Mouse (Mus musculus) cortical plate, adult 2 months (tissue): Measurements from ENCODE around the gene Gm29735. TPM values are rescaled to one million over a fixed set of nuclear protein-coding genes. Genes with fewer than 3 reads are reported as not detected.
"Not testable (repeated sequence)": the region's sequence is repeated elsewhere in the genome, so short reads cannot be mapped to it uniquely, and the experiment has no call there.

Experiments used
- H3K27ac ChIP-seq: fragments of 200-500 bp; 2 replicates; pipeline ENCODE4 v1.5.1; 2012; ENCODE audit warnings: low read length, control low read depth, inconsistent platforms; ENCODE audit not compliant: insufficient read depth
- H3K4me1 ChIP-seq: fragments of 200-500 bp; 2 replicates; pipeline ENCODE4 v1.6.1; 2011; ENCODE audit warnings: low read length; ENCODE audit not compliant: control insufficient read depth, insufficient read depth
- H3K4me3 ChIP-seq: fragments of 200-500 bp; 2 replicates; pipeline ENCODE4 v1.5.1; 2011; ENCODE audit warnings: mild to moderate bottlenecking, low read length, control low read depth; ENCODE audit not compliant: insufficient read depth
- CTCF ChIP-seq: fragments of 200-500 bp; IDR thresholded peaks from 2 replicates; pipeline ENCODE4 v1.5.1; 2011; ENCODE audit warnings: mild to moderate bottlenecking, control low read depth, low read length; ENCODE audit not compliant: insufficient read depth; ENCODE audit errors: extremely low read depth
- POLR2A ChIP-seq: fragments of 200-500 bp; IDR thresholded peaks from 2 replicates; pipeline ENCODE4 v1.6.1; 2011; ENCODE audit warnings: mild to moderate bottlenecking, low read length, control low read depth; ENCODE audit not compliant: insufficient read depth; ENCODE audit errors: extremely low read depth
- polyA plus RNA-seq: library from polyadenylated mRNA; depleted of rRNA; stranded (reverse); fragments of >200 nt; gene quantifications from 2 replicates; pipeline ENCODE4 v1.2.3, GENCODE M21; 2012; rRNA removed

The Gm29735 gene
- polyA plus RNA-seq, 1 experiment, result not detected

DNA sequence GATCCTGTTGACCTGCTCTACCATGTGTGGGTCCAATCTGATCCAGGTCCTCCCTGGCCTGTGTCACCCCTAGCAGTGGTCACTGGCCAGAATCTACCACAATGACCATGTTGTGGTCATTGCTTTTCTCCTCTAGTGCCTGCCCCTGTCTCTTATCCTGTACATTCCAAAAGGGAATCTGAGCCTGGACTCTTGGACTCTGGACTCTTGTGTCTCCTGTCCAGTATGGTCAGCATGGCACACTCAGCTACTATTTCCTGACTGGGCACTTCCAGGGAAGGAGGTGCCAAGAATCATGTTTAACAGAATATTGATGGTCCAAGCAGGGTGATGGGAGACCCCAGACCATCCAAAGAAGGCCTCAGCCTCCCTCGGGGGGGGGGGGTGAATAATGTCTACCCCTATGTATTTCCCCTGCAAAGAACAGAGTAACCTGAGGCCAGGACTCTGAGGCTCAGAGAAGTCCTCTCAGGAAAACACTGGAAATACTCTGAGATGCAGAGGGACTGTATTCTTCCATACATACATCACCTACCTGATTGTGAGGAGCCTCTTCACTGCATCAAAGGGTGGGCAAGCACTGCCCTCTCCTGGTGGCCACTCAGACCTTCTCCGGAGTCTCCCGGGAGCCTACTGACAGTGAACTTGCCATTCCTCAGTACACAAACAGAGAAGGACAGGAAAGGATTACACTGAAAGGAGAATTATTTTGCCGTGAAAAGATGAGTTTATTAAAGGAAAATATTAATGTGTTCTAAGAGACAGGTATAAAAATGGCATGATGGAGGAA lies 22.5 kb downstream of the Gm29735 start:
- TF ChIP-seq CTCF (peak; percentile 51), POLR2A (no peak)
- no peak overlapping the region for H3K4me3 ChIP-seq
- H3K27ac ChIP-seq, result no peak overlapping the region
- no peaks in the 10 kb centered on the region for H3K4me1 ChIP-seq

DNA sequence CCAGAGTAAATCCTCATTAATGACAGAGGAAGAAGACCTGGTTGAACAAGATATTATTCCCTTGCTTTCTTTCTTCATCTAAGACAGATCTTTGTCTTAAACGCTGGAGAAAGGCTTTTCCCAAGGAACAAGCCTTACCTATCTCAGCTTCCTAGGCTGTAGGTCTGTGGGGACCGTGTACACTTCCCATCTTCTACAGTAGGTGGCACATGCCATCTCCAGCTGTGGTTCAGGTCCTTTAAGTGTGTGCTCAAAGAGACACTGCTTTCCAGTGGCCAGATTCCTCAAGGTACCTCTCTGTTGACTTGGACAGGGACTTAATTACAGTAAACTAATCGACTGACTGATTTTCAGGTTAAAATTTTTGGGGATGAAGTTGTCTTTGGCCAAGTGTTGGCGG lies 28.1 kb downstream of the Gm29735 start:
- TF ChIP-seq POLR2A (no peak), CTCF (no peak)
- H3K4me3 ChIP-seq, result no peak overlapping the region
- H3K27ac ChIP-seq, result no peak overlapping the region
- H3K4me1 ChIP-seq, result no peaks in the 10 kb centered on the region

DNA sequence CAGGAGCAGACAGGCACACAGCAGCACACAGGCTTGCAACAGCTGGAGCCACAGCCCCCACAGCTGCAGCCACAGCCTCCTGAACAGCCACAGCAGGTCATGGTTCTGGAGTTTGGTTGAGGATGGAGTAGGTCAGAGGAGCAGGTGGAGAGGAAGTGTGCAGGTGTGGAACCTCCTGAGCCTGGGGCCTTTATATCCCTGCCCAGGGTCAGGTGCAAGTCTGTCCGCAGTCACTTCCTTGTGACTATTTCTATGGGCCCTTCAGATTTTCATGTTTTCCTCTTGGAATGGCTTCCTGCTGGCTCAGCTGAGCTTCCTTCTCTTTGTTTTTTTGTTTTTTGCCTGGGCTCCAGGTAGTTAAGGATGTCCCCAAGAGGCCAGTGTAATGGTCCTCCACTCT lies 36.3 kb downstream of the Gm29735 start, which contains the start of gene Gm45618:
Gm45618 (minus strand) TSS at position 101 of the 400 bp plus-strand sequence.
- H3K27ac ChIP-seq, H3K4me1 ChIP-seq, H3K4me3 ChIP-seq: not testable (repeated sequence)

DNA sequence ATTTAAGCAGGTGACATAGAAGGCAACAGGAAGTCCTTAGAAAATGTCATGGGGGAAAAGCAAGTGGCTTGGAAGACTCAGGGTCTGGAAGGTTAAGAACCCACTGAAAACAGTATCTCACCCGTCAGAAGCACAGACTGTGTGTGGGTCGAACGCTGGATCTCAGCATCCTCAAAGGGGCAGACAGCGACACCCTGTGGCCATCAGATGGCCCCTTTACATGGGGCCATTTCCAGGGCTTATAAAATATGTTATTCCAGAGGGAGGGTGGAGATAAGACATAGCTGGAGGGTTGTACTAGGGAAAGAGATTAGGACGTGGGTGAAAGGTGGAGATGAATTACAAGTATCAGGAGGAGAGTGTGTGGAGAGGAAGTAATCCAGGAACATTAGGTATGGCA lies 37.3 kb downstream of the Gm29735 start:
- H3K4me3 ChIP-seq, result no peak overlapping the region
- no peak for TF ChIP-seq POLR2A
- TF ChIP-seq CTCF, result peak; percentile 43; the same call in 1 of the 2 replicates
- no peak overlapping the region for H3K27ac ChIP-seq

More for the DNA sequence above, 37.3 kb downstream of the Gm29735 start:
- no peaks in the 10 kb centered on the region for H3K4me1 ChIP-seq

Other genes starting within 250 kb of the Gm29735 start
- 121 and 122 TPM in 2 replicates for gene Tollip, start 238.6 kb downstream of the Gm29735 start, polyA plus RNA-seq
- gene Brsk2, start 207.4 kb downstream of the Gm29735 start, polyA plus RNA-seq, result 179 and 188 TPM in 2 replicates
- 49.3 and 50.7 TPM in 2 replicates for gene Mob2, start 96.0 kb downstream of the Gm29735 start, polyA plus RNA-seq
- 94.9 and 102 TPM in 2 replicates for gene Dusp8, start 61.3 kb downstream of the Gm29735 start, polyA plus RNA-seq
- gene Gm45618, start 36.4 kb downstream of the Gm29735 start, polyA plus RNA-seq, result not detected in 2 replicates
- gene Gm39115, start 21.1 kb downstream of the Gm29735 start, polyA plus RNA-seq, result not detected in 2 replicates
- not detected in 2 replicates for gene Gm45337, start 12.5 kb downstream of the Gm29735 start, polyA plus RNA-seq
- not detected in 2 replicates for gene Gm4553, start 8.6 kb upstream of the Gm29735 start, polyA plus RNA-seq
- not detected in 2 replicates for gene Krtap5-2, start 18.9 kb upstream of the Gm29735 start, polyA plus RNA-seq
- not detected in 2 replicates for gene Gm10153, start 33.3 kb upstream of the Gm29735 start, polyA plus RNA-seq
- gene Krtap5-3, start 44.3 kb upstream of the Gm29735 start, polyA plus RNA-seq, result not detected in 2 replicates
- not detected in 2 replicates for gene Gm7579, start 54.7 kb upstream of the Gm29735 start, polyA plus RNA-seq
- gene Krtap5-5, start 72.9 kb upstream of the Gm29735 start, polyA plus RNA-seq, result not detected in 2 replicates
- not detected in 2 replicates for gene Gm40460, start 84.0 kb upstream of the Gm29735 start, polyA plus RNA-seq
- not detected in 2 replicates for gene Gm2431, start 101.2 kb upstream of the Gm29735 start, polyA plus RNA-seq
- gene Gm4559, start 117.2 kb upstream of the Gm29735 start, polyA plus RNA-seq, result not detected in 2 replicates
- not detected in 2 replicates for gene Krtap5-1, start 140.0 kb upstream of the Gm29735 start, polyA plus RNA-seq
- gene Krtap5-4, start 146.4 kb upstream of the Gm29735 start, polyA plus RNA-seq, result not detected in 2 replicates
- 43.0 and 45.7 TPM in 2 replicates for gene Ifitm10, start 216.6 kb upstream of the Gm29735 start, polyA plus RNA-seq
- gene Gm49369, start 225.6 kb upstream of the Gm29735 start, polyA plus RNA-seq, result 0.45 and 1.4 TPM in 2 replicates
- 421 and 455 TPM in 2 replicates for gene Ctsd, start 230.9 kb upstream of the Gm29735 start, polyA plus RNA-seq